Mouse (Mus musculus) cortical plate, adult 2 months (tissue): ENCODE data around the gene Gbgt1.

Experiments
- CTCF ChIP-seq: fragments of 200-500 bp; IDR thresholded peaks from 2 replicates; pipeline ENCODE4 v1.5.1; 2011; ENCODE audit warnings: mild to moderate bottlenecking, control low read depth, low read length; ENCODE audit not compliant: insufficient read depth; ENCODE audit errors: extremely low read depth
- POLR2A ChIP-seq: fragments of 200-500 bp; IDR thresholded peaks from 2 replicates; pipeline ENCODE4 v1.6.1; 2011; ENCODE audit warnings: mild to moderate bottlenecking, low read length, control low read depth; ENCODE audit not compliant: insufficient read depth; ENCODE audit errors: extremely low read depth

GRCm38 (mm10) chr2:28453539-28453938, 43.2 kb upstream of the Gbgt1 start:
- TF ChIP-seq POLR2A (no peak), CTCF (no peak)
